ENCODE assay signal across 11 mouse cellular contexts in genomic region chr10:13906261-13906741, GRCm38 (mm10). TPM values are rescaled to one million over a fixed set of nuclear protein-coding genes. Genes with fewer than 3 reads are reported as not detected.
DNase-seq lines count a peak whose midpoint lies in the region; ATAC-seq and TF ChIP-seq lines count a peak whose summit lies in the region.
"Had no signal": no experiment of that assay in that cellular context is flagged by ENCODE, and none has a peak within 500 bp of the region (broad histone marks: within the 10 kb centered on the region; RNA-seq: fewer than 3 reads in every experiment).

No protein-coding gene starts in this region.

- H3K27me3 ChIP-seq in hindbrain, postnatal 0 days (ENCODE audit: insufficient read depth, low read length) = no peaks in the 10 kb centered on the region
- no peaks in the 10 kb centered on the region for H3K27me3 ChIP-seq in hindbrain, embryonic 10.5 days (ENCODE audit: insufficient read depth, poor library complexity, severe bottlenecking)
- H3K27me3 ChIP-seq in midbrain, postnatal 0 days (ENCODE audit: insufficient read depth, low read length) = no peaks in the 10 kb centered on the region
- no peaks in the 10 kb centered on the region for H3K27me3 ChIP-seq in midbrain, embryonic 13.5 days
- H3K27me3 ChIP-seq: liver, embryonic 15.5 days had no signal

- H3K4me3 ChIP-seq in hindbrain, postnatal 0 days (ENCODE audit: low read length) = no peak overlapping the region
- H3K4me3 ChIP-seq in hindbrain, embryonic 10.5 days = no peak overlapping the region
- no peak overlapping the region for H3K4me3 ChIP-seq in midbrain, postnatal 0 days (ENCODE audit: low read depth, low read length)
- no peak overlapping the region for H3K4me3 ChIP-seq in midbrain, embryonic 13.5 days (replicated peaks)
- H3K4me3 ChIP-seq: liver, embryonic 15.5 days had no signal

- no peak for TF ChIP-seq CTCF in hindbrain, postnatal 0 days (IDR thresholded peaks at IDR 0.05; ENCODE audit: low read depth)
- no peak for TF ChIP-seq CTCF in midbrain, postnatal 0 days (IDR thresholded peaks at IDR 0.05)

- no peak for DNase-seq in hindbrain, postnatal 0 days (ENCODE audit: low spot score)
- no peak for DNase-seq in hindbrain, embryonic 10.5 days (ENCODE audit: low spot score)
- peak; percentile 14 for DNase-seq in midbrain, postnatal 0 days (ENCODE audit: low spot score)
- peak; percentile 89 for DNase-seq in cerebellum, adult 9-10 months
- peak; percentile 5 to 6 for DNase-seq in kidney, postnatal 36 days
- no peak for DNase-seq in ovary, postnatal 10 days (ENCODE audit: low spot score)
- DNase-seq: adrenal gland, postnatal 10 days; lung, postnatal 4 days had no signal

- no peak overlapping the region for H3K4me2 ChIP-seq in hindbrain, postnatal 0 days (ENCODE audit: low read depth, low read length)
- H3K4me2 ChIP-seq in midbrain, postnatal 0 days (ENCODE audit: low read depth, low read length, poor library complexity, severe bottlenecking) = no peak overlapping the region
- H3K4me2 ChIP-seq in midbrain, embryonic 13.5 days (replicated peaks) = no peak overlapping the region
- H3K4me2 ChIP-seq: liver, embryonic 15.5 days had no signal

- no peak for ATAC-seq in hindbrain, postnatal 0 days
- ATAC-seq in midbrain, postnatal 0 days (ENCODE audit: low FRiP score) = no peak
- ATAC-seq in midbrain, embryonic 13.5 days = no peak
- no peak for ATAC-seq in activated CD4-positive, CD25-positive, alpha-beta regulatory T cell, adult 4 months

- H3K4me1 ChIP-seq in hindbrain, postnatal 0 days (ENCODE audit: insufficient read depth, low read length) = no peaks in the 10 kb centered on the region
- no peaks in the 10 kb centered on the region for H3K4me1 ChIP-seq in hindbrain, embryonic 10.5 days (replicated peaks)
- no peaks in the 10 kb centered on the region for H3K4me1 ChIP-seq in midbrain, postnatal 0 days (ENCODE audit: insufficient read depth, low read length)
- no peaks in the 10 kb centered on the region for H3K4me1 ChIP-seq in midbrain, embryonic 13.5 days (replicated peaks)
- H3K4me1 ChIP-seq: liver, embryonic 15.5 days had no signal

- H3K9me3 ChIP-seq in hindbrain, postnatal 0 days (ENCODE audit: low read length) = no peaks in the 10 kb centered on the region
- H3K9me3 ChIP-seq in hindbrain, embryonic 10.5 days = peaks cover 11% of the 10 kb centered on the region
- no peaks in the 10 kb centered on the region for H3K9me3 ChIP-seq in midbrain, postnatal 0 days (ENCODE audit: low read length)
- H3K9me3 ChIP-seq in midbrain, embryonic 13.5 days = 0 out of 2 replicates have a peak, but pooled peaks cover 3% of the 10 kb centered on the region
- H3K9me3 ChIP-seq: liver, embryonic 15.5 days had no signal

- H3K36me3 ChIP-seq in hindbrain, postnatal 0 days (ENCODE audit: insufficient read depth, low read length) = no peaks in the 10 kb centered on the region
- H3K36me3 ChIP-seq in hindbrain, embryonic 10.5 days = no peaks in the 10 kb centered on the region
- no peaks in the 10 kb centered on the region for H3K36me3 ChIP-seq in midbrain, postnatal 0 days (ENCODE audit: insufficient read depth, low read length)
- H3K36me3 ChIP-seq in midbrain, embryonic 13.5 days = no peaks in the 10 kb centered on the region
- H3K36me3 ChIP-seq: liver, embryonic 15.5 days had no signal

- 0 out of 2 replicates have a peak overlapping the region, but pooled peaks have one; percentile 7 for H3K27ac ChIP-seq in hindbrain, postnatal 0 days
- H3K27ac ChIP-seq in hindbrain, embryonic 10.5 days = no peak overlapping the region
- H3K27ac ChIP-seq in midbrain, postnatal 0 days (ENCODE audit: low read depth, low read length) = no peak overlapping the region
- no peak overlapping the region for H3K27ac ChIP-seq in midbrain, embryonic 13.5 days
- H3K27ac ChIP-seq: liver, embryonic 15.5 days had no signal

- H3K9ac ChIP-seq in hindbrain, postnatal 0 days (replicated peaks; ENCODE audit: low read length) = no peak overlapping the region
- H3K9ac ChIP-seq in midbrain, postnatal 0 days (replicated peaks; ENCODE audit: low read length, poor library complexity, severe bottlenecking) = no peak overlapping the region
- H3K9ac ChIP-seq in midbrain, embryonic 13.5 days (replicated peaks) = no peak overlapping the region
- H3K9ac ChIP-seq: liver, embryonic 15.5 days had no signal

- WGBS in hindbrain, postnatal 0 days = 67% methylated on average over 8 of the region's 8 CpGs
- 82% methylated on average over 8 of the region's 8 CpGs for WGBS in hindbrain, embryonic 10.5 days
- 80% methylated on average over 8 of the region's 8 CpGs for WGBS in midbrain, postnatal 0 days
- WGBS in midbrain, embryonic 13.5 days = 79% methylated on average over 8 of the region's 8 CpGs

RNA-seq across cellular contexts. Expression of gene Aig1, which starts 37.5 kb away (rescaled TPM):
- 123 and 126 TPM in 2 replicates for total RNA-seq in hindbrain, postnatal 0 days (2014; rRNA removed)
- polyA plus RNA-seq in hindbrain, postnatal 0 days (2015; fragmentation: Nextera tagmentation; extraction: Ambion mirVana) = 102 and 105 TPM in 2 replicates
- polyA plus RNA-seq in hindbrain, embryonic 10.5 days (2016; fragmentation: Nextera tagmentation; extraction: Ambion mirVana) = 32.5 and 38.6 TPM in 2 replicates
- 101 and 150 TPM in 2 replicates for total RNA-seq in midbrain, postnatal 0 days (2014; rRNA removed)
- polyA plus RNA-seq in midbrain, postnatal 0 days (2015; fragmentation: Nextera tagmentation; extraction: Ambion mirVana) = 103 TPM in 2 replicates
- 53.5 and 54.4 TPM in 2 replicates for polyA plus RNA-seq in midbrain, embryonic 13.5 days (2015; fragmentation: Nextera tagmentation; extraction: Ambion mirVana)
- 10 to 100 TPM; 15.6 to 19.7 TPM for polyA plus RNA-seq in activated CD4-positive, CD25-positive, alpha-beta regulatory T cell, adult 4 months (2017; shearing (Covaris generic))

RNA-seq across cellular contexts. Expression of gene Hivep2, which starts 59.6 kb away (rescaled TPM):
- total RNA-seq in hindbrain, postnatal 0 days (2014; rRNA removed) = 43.5 and 45.8 TPM in 2 replicates
- polyA plus RNA-seq in hindbrain, postnatal 0 days (2015; fragmentation: Nextera tagmentation; extraction: Ambion mirVana) = 11.8 and 13.6 TPM in 2 replicates
- polyA plus RNA-seq in hindbrain, embryonic 10.5 days (2016; fragmentation: Nextera tagmentation; extraction: Ambion mirVana) = 1.2 and 1.6 TPM in 2 replicates
- total RNA-seq in midbrain, postnatal 0 days (2014; rRNA removed) = 37.5 and 40.9 TPM in 2 replicates
- 10.6 and 10.8 TPM in 2 replicates for polyA plus RNA-seq in midbrain, postnatal 0 days (2015; fragmentation: Nextera tagmentation; extraction: Ambion mirVana)
- polyA plus RNA-seq in midbrain, embryonic 13.5 days (2015; fragmentation: Nextera tagmentation; extraction: Ambion mirVana) = 6.3 TPM in 2 replicates
- polyA plus RNA-seq in activated CD4-positive, CD25-positive, alpha-beta regulatory T cell, adult 4 months (2017; shearing (Covaris generic)) = 10 to 100 TPM; 21.7 to 27.0 TPM

Comparison
In these comparisons a context has a peak if more than half of its experiments do, and no peak if none do; other contexts are left out.
1. DNase-seq: peak in midbrain, postnatal 0 days (single experiment), cerebellum, adult 9-10 months (single experiment) and kidney, postnatal 36 days (2 of 2); none in hindbrain, postnatal 0 days (single experiment), hindbrain, embryonic 10.5 days (single experiment) and ovary, postnatal 10 days (single experiment).